Mouse (Mus musculus): Measurements from ENCODE around the gene Itgb1bp1. TPM values are rescaled to one million over a fixed set of nuclear protein-coding genes. Genes with fewer than 3 reads are reported as not detected.

The Itgb1bp1 gene
- polyA plus RNA-seq (2014; fragmentation: Nextera tagmentation; extraction: Ambion mirVana) = 41.8 and 42.9 TPM in 2 replicates

- no peaks in the 10 kb centered on the region for H3K27me3 ChIP-seq (ENCODE audit: control insufficient read depth, insufficient read depth, low read length)
- H3K9ac ChIP-seq (ENCODE audit: low read length) = peak within 1 kb of the TSS; percentile 87
- WGBS = under 1% methylated on average over 28 of the region's 28 CpGs
- H3K9me3 ChIP-seq (ENCODE audit: control insufficient read depth, low read length) = no peaks in the 10 kb centered on the region
- no peaks in the 10 kb centered on the region for H3K36me3 ChIP-seq (ENCODE audit: control insufficient read depth, insufficient read depth, low read length)
- no peaks in the 10 kb centered on the region for H3K4me1 ChIP-seq (ENCODE audit: control insufficient read depth, insufficient read depth, low read length)
- peak; percentile 97 for DNase-seq (ENCODE audit: low spot score)
- ATAC-seq (ENCODE audit: insufficient number of reproducible peaks, low FRiP score, low TSS enrichment, low read depth) = peak; percentile 94
- peak within 1 kb of the TSS; percentile 82 for H3K27ac ChIP-seq (replicated peaks; ENCODE audit: low read depth, low read length)
- H3K4me3 ChIP-seq (ENCODE audit: low read depth, low read length) = peak within 1 kb of the TSS; percentile 76
- peak within 1 kb of the TSS; percentile 54 for H3K4me2 ChIP-seq (ENCODE audit: low read depth, severe bottlenecking)
Measured at GRCm38 (mm10) chr12:21286243-21286622, at the start of gene Itgb1bp1. Gene Itgb1bp1 (minus strand): TSS chr12:21286284.

GRCm38 (mm10) chr12:21335869-21336268, 49.8 kb upstream of the Itgb1bp1 start:
- Histone ChIP-seq H3K4me1 (ENCODE audit: control insufficient read depth, insufficient read depth, low read length) (no peaks in the 10 kb centered on the region), H3K9me3 (ENCODE audit: control insufficient read depth, low read length) (no peaks in the 10 kb centered on the region), H3K36me3 (ENCODE audit: control insufficient read depth, insufficient read depth, low read length) (peaks cover 18% of the 10 kb centered on the region; the same call in 1 of the 2 replicates), H3K27ac (replicated peaks; ENCODE audit: low read depth, low read length) (no peak overlapping the region), H3K4me3 (ENCODE audit: low read depth, low read length) (no peak overlapping the region), H3K4me2 (ENCODE audit: low read depth, severe bottlenecking) (no peak overlapping the region), H3K9ac (ENCODE audit: low read length) (no peak overlapping the region), H3K27me3 (ENCODE audit: control insufficient read depth, insufficient read depth, low read length) (no peaks in the 10 kb centered on the region)
- DNase-seq (ENCODE audit: low spot score) = no peak
- 90% methylated on average over 7 of the region's 7 CpGs for WGBS
- ATAC-seq (ENCODE audit: insufficient number of reproducible peaks, low FRiP score, low TSS enrichment, low read depth) = no peak

GRCm38 (mm10) chr12:21333766-21334165, 47.7 kb upstream of the Itgb1bp1 start:
- no peaks in the 10 kb centered on the region for H3K27me3 ChIP-seq (ENCODE audit: control insufficient read depth, insufficient read depth, low read length)
- no peak overlapping the region for H3K4me3 ChIP-seq (ENCODE audit: low read depth, low read length)
- ATAC-seq (ENCODE audit: insufficient number of reproducible peaks, low FRiP score, low TSS enrichment, low read depth) (no peak), DNase-seq (ENCODE audit: low spot score) (no peak)
- peaks cover 15% of the 10 kb centered on the region; the same call in 1 of the 2 replicates for H3K36me3 ChIP-seq (ENCODE audit: control insufficient read depth, insufficient read depth, low read length)
- no peak overlapping the region for H3K9ac ChIP-seq (ENCODE audit: low read length)
- H3K4me1 ChIP-seq (ENCODE audit: control insufficient read depth, insufficient read depth, low read length) = no peaks in the 10 kb centered on the region
- H3K27ac ChIP-seq (replicated peaks; ENCODE audit: low read depth, low read length) = no peak overlapping the region
- H3K4me2 ChIP-seq (ENCODE audit: low read depth, severe bottlenecking) = no peak overlapping the region
- no peaks in the 10 kb centered on the region for H3K9me3 ChIP-seq (ENCODE audit: control insufficient read depth, low read length)
- WGBS = 93% methylated on average over 5 of the region's 5 CpGs

- Histone ChIP-seq H3K9ac (ENCODE audit: low read length) (no peak overlapping the region), H3K4me2 (ENCODE audit: low read depth, severe bottlenecking) (no peak overlapping the region), H3K27ac (replicated peaks; ENCODE audit: low read depth, low read length) (no peak overlapping the region), H3K4me1 (ENCODE audit: control insufficient read depth, insufficient read depth, low read length) (no peaks in the 10 kb centered on the region), H3K27me3 (ENCODE audit: control insufficient read depth, insufficient read depth, low read length) (no peaks in the 10 kb centered on the region), H3K4me3 (ENCODE audit: low read depth, low read length) (no peak overlapping the region), H3K36me3 (ENCODE audit: control insufficient read depth, insufficient read depth, low read length) (peaks cover 17% of the 10 kb centered on the region; the same call in 1 of the 2 replicates), H3K9me3 (ENCODE audit: control insufficient read depth, low read length) (no peaks in the 10 kb centered on the region)
- no peak for DNase-seq (ENCODE audit: low spot score)
- no peak for ATAC-seq (ENCODE audit: insufficient number of reproducible peaks, low FRiP score, low TSS enrichment, low read depth)
- WGBS = 93% methylated on average over 7 of the region's 7 CpGs
Measured at GRCm38 (mm10) chr12:21333021-21333420, 46.9 kb upstream of the Itgb1bp1 start.

- DNase-seq (ENCODE audit: low spot score) (no peak), ATAC-seq (ENCODE audit: insufficient number of reproducible peaks, low FRiP score, low TSS enrichment, low read depth) (no peak)
- peaks cover 17% of the 10 kb centered on the region; the same call in 1 of the 2 replicates for H3K36me3 ChIP-seq (ENCODE audit: control insufficient read depth, insufficient read depth, low read length)
Measured at GRCm38 (mm10) chr12:21331711-21332110, 45.6 kb upstream of the Itgb1bp1 start.

GRCm38 (mm10) chr12:21330961-21331576, 45.0 kb upstream of the Itgb1bp1 start:
- WGBS = 90% methylated on average over 10 of the region's 10 CpGs
- ATAC-seq (ENCODE audit: insufficient number of reproducible peaks, low FRiP score, low TSS enrichment, low read depth) (no peak), DNase-seq (ENCODE audit: low spot score) (no peak)
- H3K4me3 ChIP-seq (ENCODE audit: low read depth, low read length) = no peak overlapping the region
- no peaks in the 10 kb centered on the region for H3K4me1 ChIP-seq (ENCODE audit: control insufficient read depth, insufficient read depth, low read length)
- no peak overlapping the region for H3K9ac ChIP-seq (ENCODE audit: low read length)
- no peak overlapping the region for H3K4me2 ChIP-seq (ENCODE audit: low read depth, severe bottlenecking)
- H3K9me3 ChIP-seq (ENCODE audit: control insufficient read depth, low read length) = no peaks in the 10 kb centered on the region
- no peak overlapping the region for H3K27ac ChIP-seq (replicated peaks; ENCODE audit: low read depth, low read length)
- peaks cover 17% of the 10 kb centered on the region; the same call in 1 of the 2 replicates for H3K36me3 ChIP-seq (ENCODE audit: control insufficient read depth, insufficient read depth, low read length)
- H3K27me3 ChIP-seq (ENCODE audit: control insufficient read depth, insufficient read depth, low read length) = no peaks in the 10 kb centered on the region

More at GRCm38 (mm10) chr12:21331711-21332110, 45.6 kb upstream of the Itgb1bp1 start:
- no peak overlapping the region for H3K9ac ChIP-seq (ENCODE audit: low read length)
- H3K27ac ChIP-seq (replicated peaks; ENCODE audit: low read depth, low read length) = no peak overlapping the region
- no peaks in the 10 kb centered on the region for H3K9me3 ChIP-seq (ENCODE audit: control insufficient read depth, low read length)
- no peaks in the 10 kb centered on the region for H3K4me1 ChIP-seq (ENCODE audit: control insufficient read depth, insufficient read depth, low read length)
- WGBS = 86% methylated on average over 6 of the region's 6 CpGs
- no peaks in the 10 kb centered on the region for H3K27me3 ChIP-seq (ENCODE audit: control insufficient read depth, insufficient read depth, low read length)
- no peak overlapping the region for H3K4me2 ChIP-seq (ENCODE audit: low read depth, severe bottlenecking)
- no peak overlapping the region for H3K4me3 ChIP-seq (ENCODE audit: low read depth, low read length)

GRCm38 (mm10) chr12:21329661-21330400, 43.7 kb upstream of the Itgb1bp1 start:
- H3K4me2 ChIP-seq (ENCODE audit: low read depth, severe bottlenecking) = no peak overlapping the region
- no peaks in the 10 kb centered on the region for H3K9me3 ChIP-seq (ENCODE audit: control insufficient read depth, low read length)
- H3K36me3 ChIP-seq (ENCODE audit: control insufficient read depth, insufficient read depth, low read length) = peaks cover 24% of the 10 kb centered on the region; the same call in 1 of the 2 replicates
- H3K9ac ChIP-seq (ENCODE audit: low read length) = no peak overlapping the region
- H3K27me3 ChIP-seq (ENCODE audit: control insufficient read depth, insufficient read depth, low read length) = no peaks in the 10 kb centered on the region
- no peak for ATAC-seq (ENCODE audit: insufficient number of reproducible peaks, low FRiP score, low TSS enrichment, low read depth)
- WGBS = 91% methylated on average over 9 of the region's 9 CpGs
- H3K4me1 ChIP-seq (ENCODE audit: control insufficient read depth, insufficient read depth, low read length) = no peaks in the 10 kb centered on the region
- H3K27ac ChIP-seq (replicated peaks; ENCODE audit: low read depth, low read length) = no peak overlapping the region
- no peak for DNase-seq (ENCODE audit: low spot score)
- H3K4me3 ChIP-seq (ENCODE audit: low read depth, low read length) = no peak overlapping the region

GRCm38 (mm10) chr12:21326325-21326724, 40.2 kb upstream of the Itgb1bp1 start:
- DNase-seq (ENCODE audit: low spot score) (no peak), ATAC-seq (ENCODE audit: insufficient number of reproducible peaks, low FRiP score, low TSS enrichment, low read depth) (no peak)
- H3K27me3 ChIP-seq (ENCODE audit: control insufficient read depth, insufficient read depth, low read length) = no peaks in the 10 kb centered on the region
- WGBS = 94% methylated on average over 3 of the region's 3 CpGs
- H3K27ac ChIP-seq (replicated peaks; ENCODE audit: low read depth, low read length) = no peak overlapping the region
- no peak overlapping the region for H3K4me2 ChIP-seq (ENCODE audit: low read depth, severe bottlenecking)
- no peak overlapping the region for H3K9ac ChIP-seq (ENCODE audit: low read length)
- no peak overlapping the region for H3K4me3 ChIP-seq (ENCODE audit: low read depth, low read length)
- H3K9me3 ChIP-seq (ENCODE audit: control insufficient read depth, low read length) = no peaks in the 10 kb centered on the region
- H3K36me3 ChIP-seq (ENCODE audit: control insufficient read depth, insufficient read depth, low read length) = peaks cover 12% of the 10 kb centered on the region; the same call in 1 of the 2 replicates
- no peaks in the 10 kb centered on the region for H3K4me1 ChIP-seq (ENCODE audit: control insufficient read depth, insufficient read depth, low read length)

Data from limb, embryonic 11.5 days (tissue).